Mouse (Mus musculus) gastrocnemius, postnatal 14 days (tissue): ENCODE data around the gene Rgr. TPM values are rescaled to one million over a fixed set of nuclear protein-coding genes. Genes with fewer than 3 reads are reported as not detected.
"Not testable (repeated sequence)": the region's sequence is repeated elsewhere in the genome, so short reads cannot be mapped to it uniquely, and the experiment has no call there.

Experiments used
- DNase-seq: peaks from one replicate; pipeline ENCODE4 v3.0.0; 2021; ENCODE audit warnings: mixed read lengths
- intact Hi-C: fragments of 180-260 bp; cut with DNase I; formaldehyde crosslinking; loops from one replicate; pipeline ENCODE4 v1.15.1; 2025; ENCODE audit warnings: low total_unique reads
- total RNA-seq, 2 experiments: library from RNA; stranded (reverse); gene quantifications; 2 replicates each; pipeline ENCODE4 v1.2.3; 2021

Gene Rgr
- total RNA-seq, 2 experiments from 2014 or later: 0.29 to 0.37 TPM

DNA sequence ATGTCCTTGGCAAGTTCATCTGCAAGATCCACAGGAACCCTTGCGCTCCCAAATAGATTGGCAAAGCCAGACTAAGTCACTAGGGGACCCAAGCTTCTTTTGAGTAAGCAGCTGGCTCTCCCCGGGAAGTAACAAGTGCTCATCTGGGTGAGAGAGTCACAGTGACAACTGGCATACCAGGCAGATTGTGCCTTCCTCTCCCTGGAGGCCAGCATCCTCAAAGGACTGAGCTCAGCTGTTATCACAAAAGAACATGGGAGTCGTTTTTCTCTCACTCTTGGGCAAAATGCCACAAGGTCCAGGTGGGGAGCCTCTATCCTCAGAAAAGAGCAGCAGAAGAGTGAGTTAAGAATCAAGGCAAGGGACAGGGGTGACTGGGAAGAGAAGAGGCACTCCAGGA lies 42.9 kb downstream of the Rgr start:
- DNase-seq: no peak
- intact Hi-C loops: no loop called here

DNA sequence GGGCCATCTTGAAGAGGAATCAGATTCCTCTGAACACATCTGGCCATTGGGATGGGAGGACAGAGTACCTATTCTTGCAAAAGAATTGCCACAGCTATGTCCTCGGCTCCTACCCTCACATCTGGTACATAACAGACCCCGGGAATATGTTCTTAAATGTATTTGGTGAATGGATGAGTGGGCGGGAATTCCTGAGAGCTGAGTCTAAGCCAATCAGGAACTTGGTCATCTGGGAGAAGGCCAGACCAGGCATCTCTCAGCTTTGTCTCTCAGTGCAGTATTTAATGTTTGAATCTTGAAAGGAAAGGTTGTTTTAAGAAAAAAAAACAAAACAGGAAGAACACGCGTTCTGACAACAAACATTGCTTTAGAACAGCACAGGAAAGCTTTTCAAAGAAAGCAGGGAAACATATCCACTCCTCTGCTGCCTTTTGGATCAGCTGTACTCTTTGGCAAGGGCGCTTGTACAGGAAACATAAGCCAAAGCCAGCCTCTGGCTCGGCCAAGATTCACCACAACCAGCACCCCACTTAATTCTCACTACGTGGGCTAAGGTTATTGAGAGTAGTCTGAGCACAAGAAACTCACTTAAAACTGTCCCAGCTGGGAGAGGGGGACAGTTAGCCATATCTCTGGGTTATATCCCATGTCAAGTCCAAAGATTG lies 45.2 kb downstream of the Rgr start:
- DNase-seq: no peak
- intact Hi-C loops: no loop called here

DNA sequence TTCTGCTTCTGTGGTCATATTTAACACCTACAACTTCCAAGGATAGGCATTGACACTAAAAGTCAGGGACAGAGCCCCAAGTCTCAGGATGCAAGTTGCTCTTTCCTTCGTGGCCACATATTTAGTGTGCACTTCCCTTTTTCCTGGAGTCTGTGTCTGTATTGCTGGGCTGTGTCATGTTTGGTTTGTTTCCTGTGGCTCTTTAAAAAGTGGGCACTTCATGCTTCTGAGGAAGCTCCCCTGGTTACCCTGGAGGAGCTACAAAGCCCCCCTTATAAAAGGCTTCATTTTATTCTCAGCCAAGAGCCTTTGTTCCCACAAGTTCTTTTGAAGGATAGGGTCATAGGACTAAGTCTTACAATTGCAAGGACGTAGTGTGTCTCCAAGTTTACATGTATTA lies 45.9 kb downstream of the Rgr start:
- intact Hi-C loops: no loop called here
- DNase-seq: no peak

DNA sequence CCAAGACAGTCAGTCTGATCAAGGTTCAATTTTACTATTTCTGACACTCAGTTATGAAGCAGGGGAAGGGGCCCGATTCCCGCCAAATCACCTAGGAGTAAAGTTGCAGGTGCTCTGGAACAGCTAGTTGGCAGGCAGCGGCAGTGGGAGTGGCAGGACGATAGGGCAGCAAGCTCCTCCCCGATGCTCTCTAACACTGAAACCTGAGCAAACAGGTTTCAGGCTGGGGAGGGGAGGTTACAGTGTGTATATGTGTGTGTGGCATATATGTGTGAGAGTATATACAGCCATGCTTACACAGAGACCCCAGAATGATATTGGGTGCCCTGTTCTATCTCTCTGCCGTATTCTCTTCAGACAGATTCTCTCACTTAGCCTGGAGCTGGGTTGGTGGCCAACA lies 48.0 kb downstream of the Rgr start:
- DNase-seq, intact Hi-C loops: not testable (repeated sequence)

DNA sequence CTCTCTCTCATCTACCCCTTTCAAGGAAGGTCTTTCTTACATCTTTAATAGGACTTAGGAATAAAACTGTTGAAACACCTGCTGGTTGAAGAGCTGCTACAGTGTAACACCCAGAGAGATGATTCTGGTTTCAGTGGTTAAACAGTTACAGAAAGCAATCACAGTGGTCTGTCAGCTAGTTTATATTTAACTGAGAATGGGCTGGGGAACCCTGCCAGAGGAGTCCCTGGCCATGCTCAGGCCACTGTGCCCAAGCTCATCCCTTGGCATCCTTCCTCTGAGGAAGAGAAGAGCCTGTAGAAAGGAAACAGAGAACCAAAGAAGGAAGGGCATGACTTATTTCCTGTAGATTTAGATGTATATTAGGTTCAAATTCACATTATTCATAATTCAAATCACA lies 59.0 kb downstream of the Rgr start:
- intact Hi-C loops: no loop called here
- no peak for DNase-seq

DNA sequence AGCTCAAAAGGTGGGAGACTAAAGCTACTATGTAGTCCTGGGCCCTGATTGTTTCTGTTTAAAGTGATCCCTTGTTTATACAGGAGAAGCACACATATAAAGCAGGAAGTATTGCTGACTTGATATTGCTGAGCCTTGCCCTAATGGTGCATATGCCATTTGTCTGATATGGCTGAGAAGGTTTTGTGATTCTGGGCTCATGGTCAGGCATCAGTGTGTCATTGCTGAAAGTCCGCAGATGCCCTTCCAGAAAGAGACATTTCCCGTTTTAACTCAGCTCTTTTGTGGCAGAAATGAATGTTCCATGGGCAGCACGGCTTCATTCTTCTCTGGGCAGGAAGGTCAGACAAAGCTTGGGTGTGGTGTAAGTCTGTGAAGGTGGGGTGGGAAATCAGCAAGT lies 63.1 kb downstream of the Rgr start:
- intact Hi-C loops: no loop called here
- DNase-seq: no peak

Other genes with a start within 250 kb of the Rgr start
- 10 to 100 TPM; 61.0 to 66.0 TPM for gene Ccser2, start 80.2 kb downstream of the Rgr start, total RNA-seq
- gene Lrit1, start 5.9 kb upstream of the Rgr start, total RNA-seq: not detected
- gene Lrit2, start 19.0 kb upstream of the Rgr start, total RNA-seq: not detected
- not detected for gene Cdhr1, start 49.4 kb upstream of the Rgr start, total RNA-seq
- under 1 TPM in 1 of 2 experiments, not detected in 1; 0.47 TPM for gene 2610528A11Rik, start 65.1 kb upstream of the Rgr start, total RNA-seq
- 100 to 1,000 TPM; 262 to 295 TPM for gene Ghitm, start 86.3 kb upstream of the Rgr start, total RNA-seq